Mouse (Mus musculus) limb, embryonic 13.5 days (tissue): Measurements from ENCODE around the gene Asb9. TPM values are rescaled to one million over a fixed set of nuclear protein-coding genes. Genes with fewer than 3 reads are reported as not detected.

ENCODE experiments used
- ATAC-seq: fragments of 200-750 bp; cut with Nextera tagmentation; 2 replicates; pipeline ENCODE4 v1.8.0; 2017; ENCODE audit warnings: low read depth, moderate number of reproducible peaks, moderate TSS enrichment; ENCODE audit not compliant: low FRiP score
- H3K27ac ChIP-seq: fragments of 300-500 bp; sonication (generic); 2 replicates; pipeline ENCODE4 v1.5.1; 2015; ENCODE audit warnings: inconsistent platforms, mild to moderate bottlenecking, moderate library complexity
- H3K27me3 ChIP-seq: fragments of 300-500 bp; sonication (generic); 2 replicates; pipeline ENCODE4 v1.6.1; 2015; ENCODE audit warnings: mild to moderate bottlenecking, inconsistent platforms
- H3K36me3 ChIP-seq: fragments of 300-500 bp; sonication (generic); 2 replicates; pipeline ENCODE4 v1.6.1; 2015; ENCODE audit warnings: inconsistent platforms, mild to moderate bottlenecking, moderate library complexity
- H3K4me1 ChIP-seq: fragments of 300-500 bp; sonication (generic); 2 replicates; pipeline ENCODE4 v1.6.1; 2015; ENCODE audit warnings: inconsistent platforms
- H3K4me2 ChIP-seq: fragments of 300-500 bp; sonication (generic); replicated peaks from 2 replicates; pipeline ENCODE4 v1.6.1; 2015; ENCODE audit warnings: inconsistent platforms, mild to moderate bottlenecking, moderate library complexity
- H3K4me3 ChIP-seq: fragments of 300-500 bp; sonication (generic); 2 replicates; pipeline ENCODE4 v1.5.1; 2015; ENCODE audit warnings: moderate library complexity, mild to moderate bottlenecking, inconsistent platforms
- H3K9ac ChIP-seq: fragments of 300-500 bp; sonication (generic); 2 replicates; pipeline ENCODE4 v1.6.1; 2015; ENCODE audit warnings: mild to moderate bottlenecking, inconsistent platforms
- H3K9me3 ChIP-seq: fragments of 300-500 bp; sonication (generic); 2 replicates; pipeline ENCODE4 v1.6.1; 2016; ENCODE audit warnings: inconsistent platforms
- WGBS: fragments of 180-500 bp; shearing (Covaris S2); methylation state at CpG from one replicate; pipeline ENCODE4 v1.1.7; 2015; 5-methylcytosine and 5-hydroxymethylcytosine counted together
- polyA plus RNA-seq: library from polyadenylated mRNA; unstranded; fragments of >200 nt; fragmentation: Nextera tagmentation; extraction: Ambion mirVana; gene quantifications from 2 replicates; pipeline ENCODE4 v1.2.1, GENCODE M21; 2015

Gene Asb9
- polyA plus RNA-seq: 1.4 and 1.6 TPM in 2 replicates

GRCm38 (mm10) chrX:164505709-164506498 is at the start of gene Asb9:
TSS of gene Asb9 (plus strand) at chrX:164506327.
- H3K4me2 ChIP-seq: peak within 1 kb of the TSS; percentile 27
- H3K4me3 ChIP-seq: no peak within 1 kb of the TSS
- no peaks in the 10 kb centered on the region for H3K36me3 ChIP-seq
- 41% methylated on average over 10 of the region's 10 CpGs for WGBS
- ATAC-seq: peak; percentile 80
- peak within 1 kb of the TSS; percentile 48; the same call in 1 of the 2 replicates for H3K27ac ChIP-seq
- H3K4me1 ChIP-seq: 0 out of 2 replicates have a peak, but pooled peaks cover 6% of the 10 kb centered on the region
- H3K27me3 ChIP-seq: peaks cover 14% of the 10 kb centered on the region
- no peaks in the 10 kb centered on the region for H3K9me3 ChIP-seq
- H3K9ac ChIP-seq: no peak within 1 kb of the TSS

DNA sequence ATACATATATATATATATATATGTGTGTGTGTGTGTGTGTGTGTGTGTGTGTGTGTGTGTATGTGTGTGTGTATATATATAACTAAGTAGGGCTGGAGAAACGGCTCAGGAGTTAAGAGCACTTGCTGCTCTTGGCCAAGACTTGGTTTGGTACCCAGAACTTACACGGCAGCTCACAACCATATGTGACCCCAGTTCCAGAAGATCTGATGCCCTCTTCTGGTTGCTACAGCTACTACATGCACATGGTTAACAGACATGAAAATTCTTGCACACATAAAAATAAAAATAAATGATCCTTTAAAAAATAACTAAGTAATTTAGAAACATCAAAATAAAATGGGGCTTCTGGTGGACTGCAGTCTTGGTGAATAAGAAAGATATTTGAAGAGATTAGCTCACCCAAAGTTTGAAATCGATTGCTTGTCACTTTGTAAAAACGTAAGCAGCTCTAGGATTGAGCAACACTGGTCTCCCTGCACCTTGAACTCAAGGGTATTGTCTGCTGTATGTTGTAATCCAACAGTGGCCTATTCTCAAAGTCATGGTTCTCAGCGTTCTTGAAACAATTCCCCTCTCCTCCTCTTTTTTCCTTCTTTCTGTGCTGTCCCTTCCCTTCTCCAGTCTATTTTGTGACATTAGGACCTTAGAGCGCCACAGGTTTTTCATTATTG is 46.8 kb upstream of the Asb9 start:
- Histone ChIP-seq H3K4me2 (no peak overlapping the region), H3K36me3 (no peaks in the 10 kb centered on the region), H3K27me3 (0 out of 2 replicates have a peak, but pooled peaks cover 3% of the 10 kb centered on the region), H3K4me3 (no peak overlapping the region), H3K4me1 (no peaks in the 10 kb centered on the region), H3K27ac (no peak overlapping the region), H3K9ac (no peak overlapping the region), H3K9me3 (no peaks in the 10 kb centered on the region)
- ATAC-seq: no peak
- WGBS: 59% methylated on average over 6 of the region's 6 CpGs

DNA sequence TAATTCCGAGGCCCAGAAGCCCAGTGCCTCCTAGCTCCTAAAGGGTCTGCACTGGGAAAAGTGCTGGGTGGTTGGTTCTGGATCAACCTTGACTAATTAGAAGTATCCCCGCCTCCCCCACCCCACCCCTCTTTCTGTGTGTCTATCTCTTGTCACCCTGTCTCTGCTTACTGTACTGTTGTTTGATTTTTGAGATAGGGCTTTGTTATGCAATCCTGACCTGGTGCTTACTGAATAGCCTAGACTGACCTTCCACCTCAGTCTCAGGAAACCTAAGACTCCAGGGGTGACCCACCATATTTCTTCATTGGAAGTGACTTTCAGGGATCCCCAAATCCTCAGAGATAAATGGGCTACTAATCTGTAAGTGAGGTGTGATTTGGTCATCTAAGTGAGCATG is 3.9 kb upstream of the Asb9 start:
- H3K27ac ChIP-seq: no peak overlapping the region
- H3K27me3 ChIP-seq: peaks cover 10% of the 10 kb centered on the region; the same call in 1 of the 2 replicates
- 0 out of 2 replicates have a peak, but pooled peaks cover 6% of the 10 kb centered on the region for H3K4me1 ChIP-seq
- no peak overlapping the region for H3K4me3 ChIP-seq
- H3K36me3 ChIP-seq: no peaks in the 10 kb centered on the region
- 73% methylated on average over 2 of the region's 2 CpGs for WGBS
- no peak overlapping the region for H3K4me2 ChIP-seq
- H3K9me3 ChIP-seq: no peaks in the 10 kb centered on the region
- no peak for ATAC-seq
- H3K9ac ChIP-seq: no peak overlapping the region

GRCm38 (mm10) chrX:164507068-164507467 is 941 bp downstream of the Asb9 start:
- H3K27ac ChIP-seq: no peak overlapping the region
- H3K36me3 ChIP-seq: no peaks in the 10 kb centered on the region
- no peak overlapping the region for H3K4me2 ChIP-seq
- no peak overlapping the region for H3K4me3 ChIP-seq
- H3K4me1 ChIP-seq: 0 out of 2 replicates have a peak, but pooled peaks cover 6% of the 10 kb centered on the region
- no peak for ATAC-seq
- 83% methylated on average over 4 of the region's 4 CpGs for WGBS
- H3K27me3 ChIP-seq: peaks cover 14% of the 10 kb centered on the region
- H3K9me3 ChIP-seq: no peaks in the 10 kb centered on the region
- no peak overlapping the region for H3K9ac ChIP-seq

DNA sequence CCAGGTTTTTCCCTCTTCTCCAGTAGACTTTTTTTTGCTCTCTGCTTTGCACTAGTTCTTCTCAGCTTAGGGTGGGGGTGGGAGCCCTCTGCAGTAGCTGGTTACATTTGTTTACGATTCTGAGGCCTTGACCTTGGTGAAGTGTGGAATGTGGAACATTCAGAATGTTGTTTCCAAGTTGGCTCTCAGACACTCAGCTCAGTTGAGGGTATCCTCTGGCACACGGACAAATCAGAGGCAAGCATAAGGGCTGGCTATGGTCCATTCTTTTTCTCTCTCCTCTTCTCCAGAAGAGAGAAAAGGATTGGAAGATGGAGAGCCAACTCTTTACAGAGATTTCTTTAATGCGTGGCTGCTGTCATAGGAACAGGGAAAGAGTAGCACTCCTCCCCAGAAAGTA is 2.6 kb downstream of the Asb9 start:
- H3K9me3 ChIP-seq: no peaks in the 10 kb centered on the region
- ATAC-seq: no peak
- WGBS: 44% methylated on average over 3 of the region's 3 CpGs
- H3K27ac ChIP-seq: no peak overlapping the region
- no peak overlapping the region for H3K4me2 ChIP-seq
- H3K9ac ChIP-seq: no peak overlapping the region
- no peaks in the 10 kb centered on the region for H3K36me3 ChIP-seq
- 0 out of 2 replicates have a peak, but pooled peaks cover 6% of the 10 kb centered on the region for H3K4me1 ChIP-seq
- no peak overlapping the region for H3K4me3 ChIP-seq
- peaks cover 14% of the 10 kb centered on the region for H3K27me3 ChIP-seq

- Histone ChIP-seq H3K27me3 (peaks cover 12% of the 10 kb centered on the region; the same call in 1 of the 2 replicates), H3K4me2 (no peak overlapping the region), H3K9ac (no peak overlapping the region), H3K36me3 (no peaks in the 10 kb centered on the region), H3K27ac (no peak overlapping the region), H3K9me3 (no peaks in the 10 kb centered on the region), H3K4me1 (no peaks in the 10 kb centered on the region), H3K4me3 (no peak overlapping the region)
- no peak for ATAC-seq
Observed at GRCm38 (mm10) chrX:164522138-164522537, 16.0 kb downstream of the Asb9 start.

- ATAC-seq: no peak
- WGBS: 16% methylated on average over 1 of the region's 1 CpGs
- Histone ChIP-seq H3K9me3 (no peaks in the 10 kb centered on the region), H3K27ac (no peak overlapping the region), H3K4me2 (no peak overlapping the region), H3K9ac (no peak overlapping the region), H3K36me3 (no peaks in the 10 kb centered on the region), H3K4me3 (no peak overlapping the region), H3K27me3 (peaks cover 22% of the 10 kb centered on the region; the same call in 1 of the 2 replicates), H3K4me1 (no peaks in the 10 kb centered on the region)
Observed at GRCm38 (mm10) chrX:164526566-164526965, 20.4 kb downstream of the Asb9 start.

- Histone ChIP-seq H3K4me1 (no peaks in the 10 kb centered on the region), H3K9me3 (no peaks in the 10 kb centered on the region), H3K27me3 (peaks cover 21% of the 10 kb centered on the region), H3K4me3 (no peak overlapping the region), H3K27ac (no peak overlapping the region), H3K9ac (no peak overlapping the region), H3K4me2 (no peak overlapping the region), H3K36me3 (no peaks in the 10 kb centered on the region)
- ATAC-seq: no peak
- WGBS: 43% methylated on average over 11 of the region's 11 CpGs
Observed at GRCm38 (mm10) chrX:164541436-164542317, 35.5 kb downstream of the Asb9 start.

GRCm38 (mm10) chrX:164570195-164570594 is 64.1 kb downstream of the Asb9 start:
- Histone ChIP-seq H3K9me3 (no peaks in the 10 kb centered on the region), H3K27ac (no peak overlapping the region), H3K36me3 (no peaks in the 10 kb centered on the region), H3K4me3 (no peak overlapping the region), H3K4me2 (no peak overlapping the region), H3K9ac (no peak overlapping the region), H3K4me1 (no peaks in the 10 kb centered on the region), H3K27me3 (no peaks in the 10 kb centered on the region; the same call in 1 of the 2 replicates)
- WGBS: 43% methylated on average over 1 of the region's 1 CpGs
- no peak for ATAC-seq

GRCm38 (mm10) chrX:164576967-164577366 is 70.8 kb downstream of the Asb9 start:
- H3K4me2 ChIP-seq: no peak overlapping the region
- no peaks in the 10 kb centered on the region for H3K9me3 ChIP-seq
- ATAC-seq: no peak
- 63% methylated on average over 3 of the region's 3 CpGs for WGBS
- H3K27me3 ChIP-seq: peaks cover 5% of the 10 kb centered on the region; the same call in 1 of the 2 replicates
- no peak overlapping the region for H3K27ac ChIP-seq
- H3K9ac ChIP-seq: no peak overlapping the region
- H3K4me3 ChIP-seq: no peak overlapping the region
- H3K4me1 ChIP-seq: no peaks in the 10 kb centered on the region
- H3K36me3 ChIP-seq: no peaks in the 10 kb centered on the region
